Mouse (Mus musculus) heart, adult 18-20 months (tissue): ENCODE results near the gene Med9. TPM values are rescaled to one million over a fixed set of nuclear protein-coding genes. Genes with fewer than 3 reads are reported as not detected.

Source experiments
- DNase-seq, 2 experiments: peaks; one replicate each; pipeline ENCODE4 v3.0.0; 2021 to 2022; ENCODE audit warnings: mixed read lengths in 1 of 2
- long read RNA-seq, 2 experiments: library from polyadenylated mRNA; stranded (forward); transcript quantifications; one replicate each; pipeline ENCODE4 v2.0.0; 2021
- total RNA-seq, 2 experiments: library from RNA; stranded (reverse); gene quantifications; 2 replicates each; pipeline ENCODE4 v1.2.3; 2021

Gene Med9
- 10 to 100 TPM; 26.8 to 27.0 TPM for total RNA-seq
- long read RNA-seq, experiment 1, transcript Med9-201 (2 exons, 1,920 nt), result major isoform, 44 of 104 reads
- long read RNA-seq, experiment 1, partial matches to known transcripts, result 0 of 104 reads
- long read RNA-seq, experiment 1, other reads (novel, unspliced or antisense), result 60 of 104 reads
- long read RNA-seq, experiment 2, transcript Med9-201 (2 exons, 1,920 nt), result major isoform, 17 of 54 reads
- long read RNA-seq, experiment 2, partial matches to known transcripts, result 0 of 54 reads
- long read RNA-seq, experiment 2, other reads (novel, unspliced or antisense), result 37 of 54 reads

DNA sequence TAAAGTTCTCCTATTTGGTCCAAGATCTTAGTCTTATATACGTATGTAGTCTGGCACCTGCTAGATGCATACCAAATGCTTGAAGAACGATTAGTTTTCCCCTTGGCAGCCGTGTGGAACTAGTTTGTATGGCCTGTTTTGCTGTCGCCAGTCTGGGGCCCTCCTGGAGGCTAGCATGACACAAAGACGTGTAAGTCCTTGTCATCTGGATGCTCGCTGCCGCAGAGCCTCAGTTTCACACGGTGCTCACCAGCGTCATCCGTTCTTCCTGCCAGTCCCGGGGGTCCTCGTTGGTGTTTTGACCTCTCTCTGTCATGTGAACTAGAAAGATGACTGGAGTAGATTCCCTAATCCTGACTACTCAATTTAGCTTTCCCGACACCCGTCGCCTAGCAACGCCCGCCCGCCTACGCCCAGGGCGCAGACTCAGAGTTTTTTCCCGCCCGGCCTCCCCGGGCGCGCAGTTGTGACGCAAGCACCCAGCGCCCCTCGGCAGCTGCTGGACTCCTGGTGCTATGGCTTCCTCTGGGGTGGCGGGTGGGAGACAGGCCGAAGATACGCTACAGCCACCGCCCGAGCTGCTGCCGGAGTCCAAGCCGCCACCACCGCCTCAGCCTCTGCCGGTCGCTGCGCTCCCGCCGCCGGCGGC lies at the start of gene Med9:
TSS of gene Med9 (plus strand) at position 455 of the 649 bp plus-strand sequence.
- peak; percentile 96 to 97 for DNase-seq

DNA sequence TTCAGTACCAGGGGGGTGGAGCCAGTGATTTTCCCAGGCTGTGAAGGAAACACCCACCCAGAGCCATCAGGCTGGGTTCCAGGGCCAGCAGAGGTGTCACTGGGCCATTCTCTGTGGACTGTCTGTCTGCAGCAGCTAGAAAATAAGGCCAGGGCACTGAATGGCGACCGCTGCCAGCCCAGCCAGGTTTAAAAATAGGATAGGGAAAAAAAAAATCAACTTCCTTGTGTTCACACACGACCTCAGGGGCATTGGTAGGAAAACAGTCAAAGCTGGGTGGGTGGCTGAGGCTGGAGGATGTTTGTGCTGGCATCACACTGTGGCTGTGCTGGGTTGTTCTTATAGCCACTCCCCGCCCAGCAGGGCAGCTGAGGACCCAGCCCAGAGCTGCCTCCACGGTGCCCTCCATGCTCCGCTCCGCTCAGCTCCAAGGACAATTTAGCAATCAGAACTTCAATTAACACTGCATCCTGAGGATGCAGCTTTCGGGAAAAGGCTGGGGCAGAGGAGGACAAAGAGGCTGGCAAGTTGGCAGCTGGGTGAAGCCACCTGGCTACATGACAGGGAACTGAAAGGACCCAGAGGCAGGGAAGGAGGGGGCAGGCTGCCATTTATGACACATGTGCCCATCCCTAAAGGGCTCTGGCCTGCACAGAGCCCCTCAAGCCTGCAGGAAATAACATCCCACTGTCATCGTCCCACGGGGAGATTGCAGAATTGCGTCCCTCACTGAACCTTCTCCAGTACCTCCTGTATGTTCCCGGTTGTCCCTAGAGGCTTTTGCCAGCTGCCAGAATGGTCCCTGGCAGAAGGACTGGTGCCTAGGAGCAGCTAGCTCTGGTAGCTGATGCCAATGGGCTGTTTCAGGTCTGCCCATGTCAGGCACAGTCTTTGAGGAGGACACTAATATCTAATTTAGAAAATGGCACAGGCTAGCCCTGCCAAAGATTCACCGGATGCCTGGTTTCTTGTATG lies 48.0 kb upstream of the Med9 start:
- DNase-seq, result peak; percentile 69 to 83

- peak in 1 of 2 experiments; percentile 21 for DNase-seq
Observed at GRCm38 (mm10) chr11:59900995-59901394, 47.0 kb upstream of the Med9 start.

- peak; percentile 78 to 85 for DNase-seq
Observed at GRCm38 (mm10) chr11:59902045-59902726, 45.8 kb upstream of the Med9 start.

- DNase-seq, result no peak
Observed at GRCm38 (mm10) chr11:59906521-59907123, 41.4 kb upstream of the Med9 start.

DNA sequence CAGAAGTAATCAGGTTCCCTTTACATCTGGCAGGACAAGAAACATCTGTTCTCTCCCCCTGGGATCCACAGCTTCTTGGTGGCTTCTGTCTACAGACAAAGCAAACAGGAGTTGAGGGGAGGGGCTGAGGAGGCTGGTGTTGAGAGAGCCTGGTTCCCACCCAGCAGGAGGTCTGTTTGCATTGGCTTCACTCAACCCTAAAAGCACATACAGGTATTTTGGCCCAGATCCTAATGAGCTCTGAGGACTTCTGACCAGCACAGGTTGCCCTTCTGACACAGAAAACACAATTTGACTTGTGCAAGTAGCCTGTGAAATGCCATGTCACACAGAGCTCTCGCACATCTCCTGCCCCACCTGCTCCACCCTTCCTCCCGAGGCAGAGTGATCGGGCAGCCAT lies 39.6 kb upstream of the Med9 start:
- peak in 1 of 2 experiments; percentile 24 for DNase-seq

GRCm38 (mm10) chr11:59910586-59910985 lies 37.4 kb upstream of the Med9 start:
- no peak for DNase-seq

GRCm38 (mm10) chr11:59911523-59911922 lies 36.5 kb upstream of the Med9 start:
- no peak for DNase-seq

- no peak for DNase-seq
Observed at GRCm38 (mm10) chr11:59913702-59914101, 34.3 kb upstream of the Med9 start.

DNA sequence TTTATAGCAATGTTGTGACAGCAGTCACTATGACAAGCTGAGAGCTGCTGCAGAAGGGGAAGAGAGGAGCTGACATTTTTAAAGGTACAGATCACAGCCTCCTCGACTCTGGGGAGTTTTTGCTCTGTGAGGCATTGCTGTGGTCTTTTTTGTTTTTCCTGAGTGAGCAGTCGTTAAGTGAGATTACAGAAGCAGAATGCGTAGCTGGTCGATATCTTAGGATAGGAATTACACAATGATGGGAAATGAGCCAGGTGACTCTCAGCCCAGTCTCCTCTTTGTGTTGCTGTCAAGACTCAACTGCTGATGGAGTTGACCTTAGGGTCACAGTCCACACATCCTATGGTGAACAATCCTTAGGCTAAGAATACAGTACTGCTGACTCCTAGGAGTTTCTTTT lies 30.0 kb upstream of the Med9 start:
- DNase-seq, result peak; percentile 43 to 77

- DNase-seq, result no peak
Observed at GRCm38 (mm10) chr11:59919401-59919800, 28.6 kb upstream of the Med9 start.

DNA sequence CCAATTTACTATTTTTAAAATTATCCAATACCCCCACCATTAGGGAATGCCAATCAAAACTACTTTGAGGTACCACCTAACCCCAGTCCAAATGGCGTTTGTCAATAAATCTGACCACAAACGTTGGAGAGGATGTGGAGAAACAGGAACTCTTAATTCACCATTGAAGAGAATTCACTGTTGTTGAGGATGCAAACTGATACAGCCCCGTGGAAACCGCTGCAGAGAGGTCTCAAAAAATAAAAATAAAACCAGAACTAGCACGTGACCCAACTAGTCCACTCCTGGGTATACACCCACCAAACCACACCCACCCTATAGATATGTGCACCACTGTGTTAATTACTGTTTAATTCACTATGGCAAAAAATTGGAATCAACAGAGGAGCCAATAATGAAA lies 27.7 kb upstream of the Med9 start:
- no peak for DNase-seq

- DNase-seq, result peak in 1 of 2 experiments; percentile 19
Observed at GRCm38 (mm10) chr11:59921265-59921664, 26.7 kb upstream of the Med9 start.

GRCm38 (mm10) chr11:59930031-59930430 lies 18.0 kb upstream of the Med9 start:
- DNase-seq, result no peak

- DNase-seq, result no peak
Observed at GRCm38 (mm10) chr11:59932560-59933337, 15.3 kb upstream of the Med9 start.

DNA sequence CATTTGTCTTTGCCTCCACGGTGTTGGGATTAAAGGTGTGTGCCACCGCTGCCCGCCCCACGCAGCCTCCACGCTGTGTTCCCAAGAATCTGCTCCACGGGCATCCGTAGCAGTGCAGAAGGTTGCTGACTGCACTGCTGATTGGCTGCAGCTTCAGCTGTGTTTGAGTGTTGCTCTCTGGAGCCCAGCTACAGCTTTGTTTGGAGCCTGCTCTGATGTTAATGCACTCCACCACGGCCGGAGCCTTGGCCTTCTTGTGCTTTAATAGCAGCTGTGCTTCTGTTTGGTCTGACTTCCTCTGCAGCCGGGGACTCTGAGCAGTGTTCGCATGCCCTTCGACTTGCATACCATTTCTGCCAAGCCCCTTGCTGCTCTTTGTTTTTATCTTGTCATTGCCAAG lies 14.1 kb upstream of the Med9 start:
- no peak for DNase-seq

- no peak for DNase-seq
Observed at GRCm38 (mm10) chr11:59937023-59937422, 11.0 kb upstream of the Med9 start.

DNA sequence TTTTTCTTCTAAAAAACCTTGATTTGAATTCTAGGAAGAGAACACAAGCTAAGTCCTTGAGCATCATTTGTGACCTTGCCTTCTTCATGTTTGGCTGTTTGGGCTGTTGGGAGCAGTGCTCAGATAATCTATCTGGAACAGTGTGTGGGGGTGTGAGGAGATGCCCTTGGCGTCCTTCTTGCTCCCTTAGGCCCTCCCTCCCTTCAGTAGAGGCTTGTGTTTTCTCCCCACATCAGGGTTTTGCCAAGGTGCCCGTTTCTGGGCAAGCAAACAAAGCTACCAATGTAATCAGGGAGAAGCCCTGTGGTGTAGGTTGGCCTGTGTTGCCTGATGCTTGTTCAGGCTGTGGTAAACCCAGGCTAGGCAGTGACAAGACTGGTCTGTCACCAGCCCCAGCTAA lies 10.4 kb upstream of the Med9 start:
- DNase-seq, result no peak

GRCm38 (mm10) chr11:59939821-59940220 lies 8.2 kb upstream of the Med9 start:
- DNase-seq, result no peak

DNA sequence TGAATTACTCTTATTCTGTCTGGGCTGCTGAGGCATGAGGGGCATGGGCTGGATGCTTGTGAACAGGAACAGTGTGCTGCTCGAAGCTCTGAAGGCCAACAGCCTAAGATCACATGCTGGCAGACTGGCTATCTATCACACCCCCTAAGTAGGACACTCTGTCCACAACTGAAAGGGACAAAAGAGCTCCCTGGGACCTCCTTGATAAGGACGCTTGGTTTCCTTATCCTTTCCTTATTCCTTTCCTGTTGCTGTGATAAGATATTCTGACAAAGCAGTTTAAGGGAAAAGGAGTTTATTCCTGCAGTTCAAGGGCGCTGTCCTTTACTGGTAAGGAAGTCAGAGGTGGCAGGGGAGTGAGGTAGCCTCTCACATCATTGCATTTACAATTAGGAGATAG lies 7.4 kb upstream of the Med9 start:
- DNase-seq, result no peak

DNA sequence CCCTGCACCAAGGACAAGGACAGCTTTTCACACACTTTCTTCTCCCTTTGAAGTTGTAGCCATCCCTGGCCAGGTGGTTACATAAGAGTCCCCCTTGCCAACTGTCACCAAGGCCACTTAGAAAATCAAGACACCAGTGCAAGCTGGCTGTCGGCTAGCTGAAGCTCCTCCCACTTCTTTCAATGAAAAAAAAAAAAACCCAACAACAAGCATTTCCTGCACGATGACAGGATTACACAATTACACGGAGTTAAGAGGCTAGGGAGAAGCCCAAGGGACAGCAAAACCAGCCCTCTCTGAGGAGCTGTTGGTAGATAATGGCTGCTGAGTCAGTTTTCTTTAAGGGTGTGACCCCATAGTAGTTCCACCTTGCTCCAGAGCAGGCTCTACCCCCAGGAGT lies 6.6 kb upstream of the Med9 start:
- DNase-seq, result no peak
